Mouse (Mus musculus) heart, embryonic 15.5 days (tissue): ENCODE data around the gene Synj1. TPM values are rescaled to one million over a fixed set of nuclear protein-coding genes. Genes with fewer than 3 reads are reported as not detected.

Experiments
- ATAC-seq: fragments of 200-750 bp; cut with Nextera tagmentation; replicated peaks from 2 replicates; pipeline ENCODE4 v1.8.0; 2017; ENCODE audit warnings: low read depth, moderate TSS enrichment; ENCODE audit not compliant: insufficient number of reproducible peaks, insufficient read depth, low FRiP score
- H3K27ac ChIP-seq: fragments of 300-500 bp; sonication (generic); 2 replicates; pipeline ENCODE4 v1.5.1; 2015; ENCODE audit warnings: mild to moderate bottlenecking, inconsistent platforms
- H3K27me3 ChIP-seq: fragments of 300-500 bp; sonication (generic); 2 replicates; pipeline ENCODE4 v1.6.1; 2015; ENCODE audit warnings: inconsistent platforms
- H3K36me3 ChIP-seq: fragments of 300-500 bp; sonication (generic); 2 replicates; pipeline ENCODE4 v1.6.1; 2015; ENCODE audit warnings: mild to moderate bottlenecking, inconsistent platforms
- H3K4me1 ChIP-seq: fragments of 300-500 bp; sonication (generic); replicated peaks from 2 replicates; pipeline ENCODE4 v1.6.1; 2015; ENCODE audit warnings: inconsistent platforms
- H3K4me2 ChIP-seq: fragments of 300-500 bp; sonication (generic); 2 replicates; pipeline ENCODE4 v1.6.1; 2015; ENCODE audit warnings: inconsistent platforms, mild to moderate bottlenecking, moderate library complexity
- H3K4me3 ChIP-seq: fragments of 300-500 bp; sonication (generic); 2 replicates; pipeline ENCODE4 v1.5.1; 2015; ENCODE audit warnings: mild to moderate bottlenecking, inconsistent platforms
- H3K9ac ChIP-seq: fragments of 300-500 bp; sonication (generic); 2 replicates; pipeline ENCODE4 v1.6.1; 2015; ENCODE audit warnings: mild to moderate bottlenecking, inconsistent platforms
- H3K9me3 ChIP-seq: fragments of 300-500 bp; sonication (generic); replicated peaks from 2 replicates; pipeline ENCODE4 v1.6.1; 2016; ENCODE audit warnings: inconsistent platforms
- WGBS: fragments of 180-500 bp; shearing (Covaris S2); methylation state at CpG from one replicate; pipeline ENCODE4 v1.1.7; 2015; ENCODE audit warnings: mixed read lengths; 5-methylcytosine and 5-hydroxymethylcytosine counted together
- polyA plus RNA-seq: library from polyadenylated mRNA; unstranded; fragments of >200 nt; fragmentation: Nextera tagmentation; extraction: Ambion mirVana; gene quantifications from 2 replicates; pipeline ENCODE4 v1.2.1, GENCODE M21; 2015

The Synj1 gene
- polyA plus RNA-seq, 1 experiment from 2014 or later: 10.3 TPM

GRCm38 (mm10) chr16:91004915-91005538, 6.1 kb downstream of the Synj1 start:
- no peak overlapping the region for H3K9ac ChIP-seq
- H3K27ac ChIP-seq: no peak overlapping the region
- H3K27me3 ChIP-seq: no peaks in the 10 kb centered on the region
- no peaks in the 10 kb centered on the region for H3K9me3 ChIP-seq
- 0 out of 2 replicates have a peak, but pooled peaks cover 3% of the 10 kb centered on the region for H3K36me3 ChIP-seq
- H3K4me1 ChIP-seq: peaks cover 7% of the 10 kb centered on the region
- H3K4me3 ChIP-seq: no peak overlapping the region
- H3K4me2 ChIP-seq: no peak overlapping the region
- ATAC-seq: no peak
- 74% methylated on average over 4 of the region's 4 CpGs for WGBS

GRCm38 (mm10) chr16:91001098-91001497, 10.0 kb downstream of the Synj1 start:
- Histone ChIP-seq H3K4me2 (no peak overlapping the region), H3K9ac (no peak overlapping the region), H3K4me1 (no peaks in the 10 kb centered on the region), H3K4me3 (no peak overlapping the region), H3K27me3 (no peaks in the 10 kb centered on the region), H3K27ac (no peak overlapping the region), H3K36me3 (0 out of 2 replicates have a peak, but pooled peaks cover 3% of the 10 kb centered on the region), H3K9me3 (no peaks in the 10 kb centered on the region)
- 80% methylated on average over 2 of the region's 2 CpGs for WGBS
- ATAC-seq: no peak

GRCm38 (mm10) chr16:90999827-91000226, 11.3 kb downstream of the Synj1 start:
- WGBS: 84% methylated on average over 4 of the region's 4 CpGs
- H3K9me3 ChIP-seq: no peaks in the 10 kb centered on the region
- 0 out of 2 replicates have a peak, but pooled peaks cover 3% of the 10 kb centered on the region for H3K36me3 ChIP-seq
- H3K27me3 ChIP-seq: no peaks in the 10 kb centered on the region
- no peak overlapping the region for H3K9ac ChIP-seq
- H3K4me3 ChIP-seq: no peak overlapping the region
- H3K4me1 ChIP-seq: peaks cover 8% of the 10 kb centered on the region
- H3K4me2 ChIP-seq: no peak overlapping the region
- H3K27ac ChIP-seq: no peak overlapping the region
- ATAC-seq: no peak

- WGBS: 79% methylated on average over 3 of the region's 3 CpGs
- no peak overlapping the region for H3K4me2 ChIP-seq
- no peak overlapping the region for H3K27ac ChIP-seq
- no peaks in the 10 kb centered on the region for H3K27me3 ChIP-seq
- no peak overlapping the region for H3K9ac ChIP-seq
- no peaks in the 10 kb centered on the region; the same call in 1 of the 2 replicates for H3K36me3 ChIP-seq
- H3K4me3 ChIP-seq: no peak overlapping the region
- H3K4me1 ChIP-seq: peaks cover 12% of the 10 kb centered on the region
- no peak for ATAC-seq
- H3K9me3 ChIP-seq: no peaks in the 10 kb centered on the region
Observed at GRCm38 (mm10) chr16:90997822-90998221, 13.3 kb downstream of the Synj1 start.

- no peaks in the 10 kb centered on the region; the same call in 1 of the 2 replicates for H3K36me3 ChIP-seq
- H3K9me3 ChIP-seq: no peaks in the 10 kb centered on the region
- no peak overlapping the region for H3K4me2 ChIP-seq
- ATAC-seq: no peak
- peaks cover 12% of the 10 kb centered on the region for H3K4me1 ChIP-seq
- no peak overlapping the region for H3K27ac ChIP-seq
- no peaks in the 10 kb centered on the region for H3K27me3 ChIP-seq
- 74% methylated on average over 7 of the region's 7 CpGs for WGBS
- no peak overlapping the region for H3K9ac ChIP-seq
- H3K4me3 ChIP-seq: no peak overlapping the region
Observed at GRCm38 (mm10) chr16:90996327-90997243, 14.5 kb downstream of the Synj1 start.

GRCm38 (mm10) chr16:90995498-90995897, 15.6 kb downstream of the Synj1 start:
- Histone ChIP-seq H3K27ac (0 out of 2 replicates have a peak overlapping the region, but pooled peaks have one; percentile 5), H3K4me3 (no peak overlapping the region)
- 64% methylated on average over 5 of the region's 5 CpGs for WGBS

GRCm38 (mm10) chr16:90995023-90995422, 16.1 kb downstream of the Synj1 start:
- Histone ChIP-seq H3K27me3 (no peaks in the 10 kb centered on the region), H3K4me2 (no peak overlapping the region), H3K4me3 (no peak overlapping the region), H3K9me3 (no peaks in the 10 kb centered on the region), H3K4me1 (peaks cover 12% of the 10 kb centered on the region), H3K9ac (no peak overlapping the region), H3K36me3 (no peaks in the 10 kb centered on the region; the same call in 1 of the 2 replicates), H3K27ac (0 out of 2 replicates have a peak overlapping the region, but pooled peaks have one; percentile 5)
- 18% methylated on average over 4 of the region's 4 CpGs for WGBS
- 0 out of 2 replicates have a peak, but pooled peaks have one; percentile 43 for ATAC-seq

More at GRCm38 (mm10) chr16:90995498-90995897, 15.6 kb downstream of the Synj1 start:
- Histone ChIP-seq H3K9ac (no peak overlapping the region), H3K36me3 (no peaks in the 10 kb centered on the region; the same call in 1 of the 2 replicates), H3K9me3 (no peaks in the 10 kb centered on the region), H3K4me1 (peaks cover 12% of the 10 kb centered on the region), H3K27me3 (no peaks in the 10 kb centered on the region), H3K4me2 (no peak overlapping the region)
- ATAC-seq: no peak

GRCm38 (mm10) chr16:90989162-90989561, 21.9 kb downstream of the Synj1 start:
- Histone ChIP-seq H3K4me3 (no peak overlapping the region), H3K4me2 (no peak overlapping the region), H3K9me3 (no peaks in the 10 kb centered on the region), H3K4me1 (no peaks in the 10 kb centered on the region), H3K27ac (no peak overlapping the region), H3K27me3 (no peaks in the 10 kb centered on the region), H3K36me3 (peaks cover 7% of the 10 kb centered on the region; the same call in 1 of the 2 replicates), H3K9ac (no peak overlapping the region)
- WGBS: 93% methylated on average over 8 of the region's 8 CpGs
- no peak for ATAC-seq

GRCm38 (mm10) chr16:90988665-90989064, 22.4 kb downstream of the Synj1 start:
- no peaks in the 10 kb centered on the region for H3K4me1 ChIP-seq
- no peak for ATAC-seq
- 81% methylated on average over 3 of the region's 3 CpGs for WGBS

GRCm38 (mm10) chr16:90988039-90988438, 23.1 kb downstream of the Synj1 start:
- no peak for ATAC-seq
- H3K9me3 ChIP-seq: no peaks in the 10 kb centered on the region
- 83% methylated on average over 8 of the region's 8 CpGs for WGBS
- H3K36me3 ChIP-seq: peaks cover 7% of the 10 kb centered on the region; the same call in 1 of the 2 replicates
- H3K4me1 ChIP-seq: no peaks in the 10 kb centered on the region
- H3K27me3 ChIP-seq: no peaks in the 10 kb centered on the region
- no peak overlapping the region for H3K9ac ChIP-seq
- H3K4me3 ChIP-seq: no peak overlapping the region
- no peak overlapping the region for H3K27ac ChIP-seq
- H3K4me2 ChIP-seq: no peak overlapping the region

More at GRCm38 (mm10) chr16:90988665-90989064, 22.4 kb downstream of the Synj1 start:
- Histone ChIP-seq H3K9me3 (no peaks in the 10 kb centered on the region), H3K4me2 (no peak overlapping the region), H3K36me3 (peaks cover 7% of the 10 kb centered on the region; the same call in 1 of the 2 replicates), H3K27me3 (no peaks in the 10 kb centered on the region), H3K9ac (no peak overlapping the region), H3K27ac (no peak overlapping the region), H3K4me3 (no peak overlapping the region)

GRCm38 (mm10) chr16:90971004-90971403, 40.1 kb downstream of the Synj1 start:
- H3K9me3 ChIP-seq: no peaks in the 10 kb centered on the region
- WGBS: 61% methylated on average over 6 of the region's 6 CpGs
- H3K9ac ChIP-seq: no peak overlapping the region
- H3K36me3 ChIP-seq: peaks cover 19% of the 10 kb centered on the region
- no peaks in the 10 kb centered on the region for H3K4me1 ChIP-seq
- H3K27me3 ChIP-seq: no peaks in the 10 kb centered on the region
- no peak overlapping the region for H3K4me3 ChIP-seq
- no peak for ATAC-seq
- H3K4me2 ChIP-seq: no peak overlapping the region
- no peak overlapping the region for H3K27ac ChIP-seq
